Comparison of ENCODE assay signal across 18 mouse cellular contexts in genomic region chr16:8570901-8571615, GRCm38 (mm10). TPM values are rescaled to one million over a fixed set of nuclear protein-coding genes. Genes with fewer than 3 reads are reported as not detected.
A peak's percentile ranks its signal among the peaks of the same experiment; 100 is the strongest.
DNase-seq lines count a peak whose midpoint lies in the region; ATAC-seq lines count a peak whose summit lies in the region.
"Had no signal": no experiment of that assay in that cellular context is flagged by ENCODE, and none has a peak within 500 bp of the region (broad histone marks: within the 10 kb centered on the region; RNA-seq: fewer than 3 reads in every experiment).

No protein-coding gene starts in this region.

- H3K9ac ChIP-seq in heart, embryonic 11.5 days (ENCODE audit: low read depth, low read length) = no peak overlapping the region
- H3K9ac ChIP-seq in liver, embryonic 16.5 days (ENCODE audit: low read depth, low read length) = no peak overlapping the region
- H3K9ac ChIP-seq in liver, embryonic 11.5 days (ENCODE audit: low read depth, low read length) = no peak overlapping the region
- no peak overlapping the region for H3K9ac ChIP-seq in intestine, embryonic 15.5 days
- H3K9ac ChIP-seq: embryonic facial prominence, embryonic 13.5 days; hindbrain, embryonic 14.5 days had no signal

- ATAC-seq in heart, embryonic 11.5 days (replicated peaks; ENCODE audit: insufficient number of reproducible peaks, low FRiP score, low TSS enrichment) = no peak
- peak; percentile 30; the same call in 1 of the 2 replicates for ATAC-seq in liver, embryonic 16.5 days (ENCODE audit: low read depth)
- no peak for ATAC-seq in liver, embryonic 11.5 days (replicated peaks; ENCODE audit: low FRiP score)
- ATAC-seq in intestine, embryonic 15.5 days = peak; percentile 35
- ATAC-seq: forebrain, embryonic 16.5 days had no signal

- no peak overlapping the region for H3K27ac ChIP-seq in heart, embryonic 10.5 days
- H3K27ac ChIP-seq in heart, embryonic 11.5 days (ENCODE audit: low read depth, low read length) = no peak overlapping the region
- H3K27ac ChIP-seq in liver, embryonic 16.5 days (ENCODE audit: low read length) = no peak overlapping the region
- H3K27ac ChIP-seq in liver, embryonic 11.5 days (ENCODE audit: low read depth, low read length) = no peak overlapping the region
- 0 out of 2 replicates have a peak overlapping the region, but pooled peaks have one; percentile 7 for H3K27ac ChIP-seq in intestine, embryonic 15.5 days
- H3K27ac ChIP-seq: embryonic facial prominence, embryonic 13.5 days; forebrain, embryonic 12.5 days; hindbrain, embryonic 14.5 days had no signal

- no peak overlapping the region for H3K4me2 ChIP-seq in heart, embryonic 11.5 days
- no peak overlapping the region for H3K4me2 ChIP-seq in liver, embryonic 16.5 days (ENCODE audit: low read depth, low read length)
- no peak overlapping the region for H3K4me2 ChIP-seq in liver, embryonic 11.5 days
- no peak overlapping the region for H3K4me2 ChIP-seq in intestine, embryonic 15.5 days (replicated peaks)
- H3K4me2 ChIP-seq: embryonic facial prominence, embryonic 13.5 days; forebrain, embryonic 12.5 days; hindbrain, embryonic 14.5 days had no signal

- H3K36me3 ChIP-seq in heart, embryonic 10.5 days = peaks cover 13% of the 10 kb centered on the region
- H3K36me3 ChIP-seq in heart, embryonic 11.5 days (ENCODE audit: control insufficient read depth, insufficient read depth, low read length) = no peaks in the 10 kb centered on the region; the same call in 1 of the 2 replicates
- H3K36me3 ChIP-seq in liver, embryonic 16.5 days (ENCODE audit: control insufficient read depth, insufficient read depth) = no peaks in the 10 kb centered on the region
- no peaks in the 10 kb centered on the region for H3K36me3 ChIP-seq in liver, embryonic 11.5 days (ENCODE audit: control insufficient read depth, insufficient read depth, low read length)
- H3K36me3 ChIP-seq in intestine, embryonic 15.5 days = 0 out of 2 replicates have a peak, but pooled peaks cover 4% of the 10 kb centered on the region

- no peak overlapping the region for H3K4me3 ChIP-seq in heart, embryonic 10.5 days
- no peak overlapping the region for H3K4me3 ChIP-seq in heart, embryonic 11.5 days (ENCODE audit: low read depth, low read length)
- H3K4me3 ChIP-seq in liver, embryonic 16.5 days (ENCODE audit: low read depth, low read length) = no peak overlapping the region
- no peak overlapping the region for H3K4me3 ChIP-seq in liver, embryonic 11.5 days (ENCODE audit: low read depth, low read length)
- no peak overlapping the region for H3K4me3 ChIP-seq in intestine, embryonic 15.5 days (replicated peaks)
- H3K4me3 ChIP-seq: embryonic facial prominence, embryonic 13.5 days; forebrain, embryonic 12.5 days had no signal

- peak; percentile 14 for DNase-seq in heart, embryonic 10.5 days (ENCODE audit: low spot score)
- no peak for DNase-seq in liver, embryonic 11.5 days (ENCODE audit: low spot score)
- peak; percentile 83 for DNase-seq in large intestine, adult 2 months (ENCODE audit: low read depth, low spot score)
- no peak for DNase-seq in cerebellum, adult 11 months
- DNase-seq in spleen, postnatal 4 days (ENCODE audit: low spot score in 2 of 2) = no peak
- DNase-seq: adrenal gland, postnatal 10 days; cerebellum, adult 11-12 months; cerebellum, adult 9-10 months; cerebellum, postnatal 36 days; gastrocnemius, postnatal 14 days; heart, postnatal 10 days had no signal

- H3K9me3 ChIP-seq in heart, embryonic 10.5 days = no peaks in the 10 kb centered on the region
- no peaks in the 10 kb centered on the region for H3K9me3 ChIP-seq in heart, embryonic 11.5 days (replicated peaks; ENCODE audit: control insufficient read depth, low read length)
- no peaks in the 10 kb centered on the region for H3K9me3 ChIP-seq in liver, embryonic 16.5 days (replicated peaks; ENCODE audit: control insufficient read depth, low read length)
- H3K9me3 ChIP-seq in liver, embryonic 11.5 days (ENCODE audit: control insufficient read depth, low read length) = no peaks in the 10 kb centered on the region
- H3K9me3 ChIP-seq in intestine, embryonic 15.5 days = no peaks in the 10 kb centered on the region
- H3K9me3 ChIP-seq: embryonic facial prominence, embryonic 13.5 days; forebrain, embryonic 12.5 days had no signal

- WGBS in heart, embryonic 10.5 days = 78% methylated on average over 11 of the region's 11 CpGs
- WGBS in heart, embryonic 11.5 days (ENCODE audit: insufficient replicate concordance) = 82% methylated on average over 11 of the region's 11 CpGs
- 65% methylated on average over 11 of the region's 11 CpGs for WGBS in liver, embryonic 16.5 days (ENCODE audit: insufficient replicate concordance)
- 79% methylated on average over 11 of the region's 11 CpGs for WGBS in liver, embryonic 11.5 days
- 68% methylated on average over 11 of the region's 11 CpGs for WGBS in intestine, embryonic 15.5 days
- WGBS in large intestine, adult 2 months = 35% methylated on average over 11 of the region's 11 CpGs

- no peaks in the 10 kb centered on the region for H3K27me3 ChIP-seq in heart, embryonic 10.5 days (ENCODE audit: insufficient read depth, poor library complexity, severe bottlenecking)
- no peaks in the 10 kb centered on the region for H3K27me3 ChIP-seq in heart, embryonic 11.5 days (ENCODE audit: control insufficient read depth, insufficient read depth, low read length)
- H3K27me3 ChIP-seq in liver, embryonic 16.5 days (ENCODE audit: control insufficient read depth, insufficient read depth, low read depth, low read length) = no peaks in the 10 kb centered on the region
- no peaks in the 10 kb centered on the region for H3K27me3 ChIP-seq in liver, embryonic 11.5 days (replicated peaks; ENCODE audit: control insufficient read depth, insufficient read depth, low read length)
- no peaks in the 10 kb centered on the region for H3K27me3 ChIP-seq in intestine, embryonic 15.5 days (replicated peaks)
- H3K27me3 ChIP-seq: embryonic facial prominence, embryonic 13.5 days; forebrain, embryonic 12.5 days had no signal

- H3K4me1 ChIP-seq in heart, embryonic 10.5 days = peaks cover 31% of the 10 kb centered on the region
- H3K4me1 ChIP-seq in heart, embryonic 11.5 days (ENCODE audit: control insufficient read depth, insufficient read depth, low read length) = peaks cover 11% of the 10 kb centered on the region
- no peaks in the 10 kb centered on the region; the same call in 1 of the 2 replicates for H3K4me1 ChIP-seq in liver, embryonic 16.5 days (ENCODE audit: control insufficient read depth, low read depth, low read length)
- H3K4me1 ChIP-seq in liver, embryonic 11.5 days (replicated peaks; ENCODE audit: control insufficient read depth, insufficient read depth, low read length) = peaks cover 5% of the 10 kb centered on the region
- H3K4me1 ChIP-seq in intestine, embryonic 15.5 days (replicated peaks) = peaks cover 17% of the 10 kb centered on the region; the same call in 1 of the 2 replicates
- H3K4me1 ChIP-seq: embryonic facial prominence, embryonic 13.5 days had no signal

RNA-seq across cellular contexts. Expression of gene Abat, which starts 57.8 kb away (rescaled TPM):
- 34.7 and 41.8 TPM in 2 replicates for polyA plus RNA-seq in heart, embryonic 10.5 days (2016; fragmentation: Nextera tagmentation; extraction: Ambion mirVana)
- polyA plus RNA-seq in heart, embryonic 11.5 days (2014; fragmentation: Nextera tagmentation; extraction: Ambion mirVana) = 32.2 and 43.8 TPM in 2 replicates
- polyA plus RNA-seq in liver, embryonic 16.5 days (2015; fragmentation: Nextera tagmentation; extraction: Ambion mirVana) = 37.8 and 46.2 TPM in 2 replicates
- polyA plus RNA-seq in liver, embryonic 11.5 days (2014; fragmentation: Nextera tagmentation; extraction: Ambion mirVana) = 25.6 and 29.2 TPM in 2 replicates
- polyA plus RNA-seq in intestine, embryonic 15.5 days (2015; fragmentation: Nextera tagmentation; extraction: Ambion mirVana) = 72.4 and 74.1 TPM in 2 replicates
- polyA plus RNA-seq in large intestine, adult 2 months (2012; rRNA removed) = 30.9 and 47.8 TPM in 2 replicates

Comparison
In these comparisons a context has a peak if more than half of its experiments do, and no peak if none do; other contexts are left out.
1. ATAC-seq: peak in liver, embryonic 16.5 days (single experiment) and intestine, embryonic 15.5 days (single experiment); none in heart, embryonic 11.5 days (single experiment) and liver, embryonic 11.5 days (single experiment).
2. DNase-seq: peak in heart, embryonic 10.5 days (single experiment) and large intestine, adult 2 months (single experiment); none in liver, embryonic 11.5 days (single experiment), cerebellum, adult 11 months (single experiment) and spleen, postnatal 4 days (0 of 2).